Mouse (Mus musculus) bone marrow macrophage, adult 2 months (primary cell): ENCODE data around the gene Gp6.
A peak's percentile ranks its signal among the peaks of the same experiment; 100 is the strongest.

ENCODE experiments used
- CTCF ChIP-seq: IDR thresholded peaks from 2 replicates; pipeline ENCODE4 v1.5.1; 2012; ENCODE audit warnings: low read depth, mild to moderate bottlenecking, low read length, moderate library complexity
- POLR2A ChIP-seq: IDR thresholded peaks from 2 replicates; pipeline ENCODE4 v1.6.1; 2012; ENCODE audit warnings: mild to moderate bottlenecking, low read depth, low read length, borderline replicate concordance

GRCm38 (mm10) chr7:4447138-4447537 lies 49.6 kb upstream of the Gp6 start:
- TF ChIP-seq CTCF: 0 out of 2 replicates have a peak, but pooled peaks have one; percentile 11
- TF ChIP-seq POLR2A: no peak
